Mouse (Mus musculus) adrenal gland, adult 2 months (tissue): ENCODE results near the gene Cnep1r1. TPM values are rescaled to one million over a fixed set of nuclear protein-coding genes. Genes with fewer than 3 reads are reported as not detected.

ENCODE experiments used
- microRNA-seq, 2 experiments: library from miRNA; unstranded; fragments of <30 nt; microRNA quantifications; one replicate each; pipeline ENCODE4 v1.2.0; 2021
- polyA plus RNA-seq: library from polyadenylated mRNA; depleted of rRNA; stranded (reverse); fragments of >200 nt; gene quantifications from 2 replicates; pipeline ENCODE4 v1.2.3, GENCODE M21; 2012; rRNA removed
- total RNA-seq, 2 experiments: library from RNA; stranded (reverse); gene quantifications; 2 replicates each; pipeline ENCODE4 v1.2.3; 2021

The Cnep1r1 gene
- total and polyA plus RNA-seq, 3 experiments, result 5.1 to 37.7 (median 30.9) TPM

Small RNA genes within 50 kb of the gene (microRNA-seq; reads per million reads assigned to microRNA genes)
- gene Mir7071, result 0.41 to 2.2 reads per million in 2 experiments

Other genes starting within 250 kb of the Cnep1r1 start
- 10 to 100 TPM; 21.4 to 28.1 TPM for gene Zfp423, start 159.2 kb upstream of the Cnep1r1 start, total RNA-seq
- 17.5 and 23.6 TPM in 2 replicates for gene Zfp423, start 159.2 kb upstream of the Cnep1r1 start, polyA plus RNA-seq
- gene Heatr3, start 19.1 kb downstream of the Cnep1r1 start, total RNA-seq, result 10 to 100 TPM; 27.8 to 32.1 TPM
- 13.4 and 14.0 TPM in 2 replicates for gene Heatr3, start 19.1 kb downstream of the Cnep1r1 start, polyA plus RNA-seq
- 10 to 100 TPM; 24.5 to 29.4 TPM for gene Tent4b, start 80.4 kb downstream of the Cnep1r1 start, total RNA-seq
- gene Tent4b, start 80.4 kb downstream of the Cnep1r1 start, polyA plus RNA-seq, result 11.7 and 12.6 TPM in 2 replicates
- gene Adcy7, start 153.6 kb downstream of the Cnep1r1 start, total RNA-seq, result 10 to 100 TPM in 1 of 2 experiments, 1 to 10 TPM in 1; 4.8 to 18.6 TPM
- 8.7 and 11.3 TPM in 2 replicates for gene Adcy7, start 153.6 kb downstream of the Cnep1r1 start, polyA plus RNA-seq
- 10 to 100 TPM; 60.7 to 81.2 TPM for gene Brd7, start 243.4 kb downstream of the Cnep1r1 start, total RNA-seq
- gene Brd7, start 243.4 kb downstream of the Cnep1r1 start, polyA plus RNA-seq, result 7.0 and 7.2 TPM in 2 replicates